Mouse (Mus musculus): ENCODE data around the gene 9330161L09Rik. TPM values are rescaled to one million over a fixed set of nuclear protein-coding genes. Genes with fewer than 3 reads are reported as not detected.

The 9330161L09Rik gene
- polyA plus RNA-seq, 1 experiment: 1.1 TPM

GRCm38 (mm10) chr12:103391098-103391497 is 16.5 kb downstream of the 9330161L09Rik start:
- H3K27me3 ChIP-seq (ENCODE audit: control insufficient read depth, insufficient read depth, low read length): no peaks in the 10 kb centered on the region
- H3K4me3 ChIP-seq (ENCODE audit: extremely low read depth, insufficient read depth, insufficient read length): no peak overlapping the region
- no peak for DNase-seq (ENCODE audit: low read depth in 1 of 2, low spot score in 2 of 2)
- TF ChIP-seq CTCF (IDR thresholded peaks at IDR 0.05; ENCODE audit: extremely low read depth, insufficient read depth, insufficient read length, insufficient replicate concordance): no peak
- no peak for TF ChIP-seq POLR2A (IDR thresholded peaks at IDR 0.05; ENCODE audit: low read depth, low read length)
- peaks cover 5% of the 10 kb centered on the region; the same call in 1 of the 2 replicates for H3K4me1 ChIP-seq (ENCODE audit: control insufficient read depth, insufficient read depth, insufficient read length)
- no peak overlapping the region for H3K27ac ChIP-seq (ENCODE audit: insufficient read depth, low read length)
- 94% methylated on average over 7 of the region's 7 CpGs for WGBS
- H3K36me3 ChIP-seq (ENCODE audit: control insufficient read depth, insufficient read depth, low read length): no peaks in the 10 kb centered on the region

GRCm38 (mm10) chr12:103389982-103390381 is 17.6 kb downstream of the 9330161L09Rik start:
- no peak overlapping the region for H3K4me3 ChIP-seq (ENCODE audit: extremely low read depth, insufficient read depth, insufficient read length)
- H3K27ac ChIP-seq (ENCODE audit: insufficient read depth, low read length): no peak overlapping the region
- no peak for DNase-seq (ENCODE audit: low read depth in 1 of 2, low spot score in 2 of 2)
- H3K36me3 ChIP-seq (ENCODE audit: control insufficient read depth, insufficient read depth, low read length): no peaks in the 10 kb centered on the region
- no peaks in the 10 kb centered on the region for H3K27me3 ChIP-seq (ENCODE audit: control insufficient read depth, insufficient read depth, low read length)
- H3K4me1 ChIP-seq (ENCODE audit: control insufficient read depth, insufficient read depth, insufficient read length): no peaks in the 10 kb centered on the region
- 37% methylated on average over 4 of the region's 4 CpGs for WGBS
- TF ChIP-seq POLR2A (IDR thresholded peaks at IDR 0.05; ENCODE audit: low read depth, low read length) (no peak), CTCF (IDR thresholded peaks at IDR 0.05; ENCODE audit: extremely low read depth, insufficient read depth, insufficient read length, insufficient replicate concordance) (no peak)

DNA sequence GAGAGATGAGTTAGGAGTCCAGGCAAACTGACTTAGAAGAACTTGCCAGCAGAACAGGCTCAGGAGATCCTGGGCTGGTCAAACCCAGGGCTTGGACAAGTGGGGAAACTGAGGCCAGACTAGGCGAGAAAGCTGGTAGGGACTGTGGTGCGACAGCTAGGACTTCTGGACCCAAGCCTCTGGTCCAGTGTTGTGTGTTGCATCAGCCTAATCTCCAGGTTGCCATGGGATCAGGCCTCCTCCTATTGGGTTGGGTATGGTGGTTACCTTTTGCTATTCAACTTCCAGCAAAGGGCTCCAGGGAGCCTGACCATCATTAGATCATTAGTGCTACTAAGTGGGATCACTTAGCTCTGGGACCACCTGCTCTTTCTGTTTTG is 18.3 kb downstream of the 9330161L09Rik start:
- Histone ChIP-seq H3K36me3 (ENCODE audit: control insufficient read depth, insufficient read depth, low read length) (no peaks in the 10 kb centered on the region), H3K4me3 (ENCODE audit: extremely low read depth, insufficient read depth, insufficient read length) (peak overlapping the region; percentile 75; the same call in 1 of the 2 replicates), H3K27ac (ENCODE audit: insufficient read depth, low read length) (no peak overlapping the region), H3K27me3 (ENCODE audit: control insufficient read depth, insufficient read depth, low read length) (no peaks in the 10 kb centered on the region), H3K4me1 (ENCODE audit: control insufficient read depth, insufficient read depth, insufficient read length) (no peaks in the 10 kb centered on the region)
- WGBS: 94% methylated on average over 2 of the region's 2 CpGs
- TF ChIP-seq POLR2A (IDR thresholded peaks at IDR 0.05; ENCODE audit: low read depth, low read length): no peak
- TF ChIP-seq CTCF (IDR thresholded peaks at IDR 0.05; ENCODE audit: extremely low read depth, insufficient read depth, insufficient read length, insufficient replicate concordance): no peak
- no peak for DNase-seq (ENCODE audit: low read depth in 1 of 2, low spot score in 2 of 2)

DNA sequence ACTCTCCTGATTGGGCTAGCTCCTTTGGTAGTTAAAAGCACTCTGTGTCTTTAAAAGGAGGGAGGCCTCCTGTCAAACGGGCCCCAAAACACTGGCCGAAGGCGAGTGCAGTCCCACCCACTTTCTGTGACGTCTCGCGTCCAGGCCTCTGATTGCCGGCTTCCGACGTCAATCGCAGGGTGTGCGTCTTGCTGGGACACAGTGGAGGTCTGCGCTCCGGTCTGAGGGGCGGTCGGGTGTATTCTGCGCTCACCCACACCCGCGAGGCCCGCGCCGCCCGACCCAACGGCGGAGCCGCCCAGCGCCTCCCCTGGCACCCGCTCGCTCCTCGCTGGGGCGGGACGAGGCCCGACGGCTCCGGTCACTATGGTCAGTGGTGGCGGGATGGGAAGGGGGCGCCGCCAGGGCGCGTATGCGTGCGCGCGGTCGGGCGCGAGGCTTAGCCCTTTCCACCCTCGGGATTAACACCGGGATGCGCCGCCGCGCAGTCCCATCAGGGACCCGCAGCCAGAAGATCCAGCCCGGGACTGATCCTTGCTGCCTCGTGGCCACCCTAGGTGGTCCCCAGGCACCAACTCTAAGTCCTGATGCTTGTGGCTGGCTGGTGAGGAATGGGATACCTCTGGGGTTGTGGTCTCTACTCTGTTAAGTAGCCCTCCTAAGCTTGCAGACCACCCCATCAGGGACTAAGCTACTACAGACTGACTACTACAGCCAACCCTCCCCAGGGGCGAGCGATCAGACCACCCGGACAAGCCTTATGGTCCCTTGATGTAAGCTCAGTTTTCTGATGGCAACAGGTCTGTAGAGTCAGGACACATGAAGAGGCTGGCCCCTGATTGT is 18.9 kb downstream of the 9330161L09Rik start, which contains the start of gene Otub2:
Gene Otub2 (plus strand): TSS at position 178 of the 843 bp plus-strand sequence.
- WGBS: 2% methylated on average over 58 of the region's 58 CpGs
- Histone ChIP-seq H3K36me3 (ENCODE audit: control insufficient read depth, insufficient read depth, low read length) (no peaks in the 10 kb centered on the region), H3K4me1 (ENCODE audit: control insufficient read depth, insufficient read depth, insufficient read length) (no peaks in the 10 kb centered on the region), H3K27me3 (ENCODE audit: control insufficient read depth, insufficient read depth, low read length) (no peaks in the 10 kb centered on the region), H3K4me3 (ENCODE audit: extremely low read depth, insufficient read depth, insufficient read length) (peak within 1 kb of the TSS; percentile 75), H3K27ac (ENCODE audit: insufficient read depth, low read length) (peak within 1 kb of the TSS; percentile 36; the same call in 1 of the 2 replicates)
- TF ChIP-seq CTCF (IDR thresholded peaks at IDR 0.05; ENCODE audit: extremely low read depth, insufficient read depth, insufficient read length, insufficient replicate concordance): no peak
- no peak for TF ChIP-seq POLR2A (IDR thresholded peaks at IDR 0.05; ENCODE audit: low read depth, low read length)
- peak; percentile 77 to 95 for DNase-seq (ENCODE audit: low read depth in 1 of 2, low spot score in 2 of 2)

- 84% methylated on average over 4 of the region's 4 CpGs for WGBS
- H3K4me3 ChIP-seq (ENCODE audit: extremely low read depth, insufficient read depth, insufficient read length): no peak overlapping the region
- no peak for TF ChIP-seq POLR2A (IDR thresholded peaks at IDR 0.05; ENCODE audit: low read depth, low read length)
- no peak for TF ChIP-seq CTCF (IDR thresholded peaks at IDR 0.05; ENCODE audit: extremely low read depth, insufficient read depth, insufficient read length, insufficient replicate concordance)
These were observed 27.4 kb downstream of the 9330161L09Rik start for GRCm38 (mm10) chr12:103380226-103380625.

DNA sequence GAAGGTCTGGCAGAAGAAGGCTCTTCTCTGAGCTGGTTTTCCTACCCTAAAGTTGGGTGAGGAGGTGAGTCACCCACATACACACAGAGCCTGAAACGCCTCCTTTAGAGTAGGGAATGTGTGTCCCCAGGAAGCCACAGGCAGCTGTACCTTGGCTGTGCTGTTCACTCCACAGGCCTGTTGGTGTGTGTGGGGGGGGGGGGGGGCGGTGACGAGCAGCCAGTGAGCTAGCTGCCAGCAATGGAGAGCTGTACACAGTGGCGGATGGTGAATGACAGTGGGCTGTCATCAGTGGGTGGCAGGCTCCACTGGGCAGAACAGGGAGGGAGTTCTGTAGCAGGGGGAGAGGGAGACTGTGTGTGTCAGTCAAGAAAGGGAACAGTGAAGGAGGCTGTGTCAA is 30.8 kb downstream of the 9330161L09Rik start:
- no peak overlapping the region for H3K4me3 ChIP-seq (ENCODE audit: extremely low read depth, insufficient read depth, insufficient read length)
- no peak for DNase-seq (ENCODE audit: low read depth in 1 of 2, low spot score in 2 of 2)
- no peaks in the 10 kb centered on the region for H3K27me3 ChIP-seq (ENCODE audit: control insufficient read depth, insufficient read depth, low read length)
- H3K27ac ChIP-seq (ENCODE audit: insufficient read depth, low read length): no peak overlapping the region
- 49% methylated on average over 4 of the region's 4 CpGs for WGBS
- no peaks in the 10 kb centered on the region for H3K4me1 ChIP-seq (ENCODE audit: control insufficient read depth, insufficient read depth, insufficient read length)
- no peak for TF ChIP-seq CTCF (IDR thresholded peaks at IDR 0.05; ENCODE audit: extremely low read depth, insufficient read depth, insufficient read length, insufficient replicate concordance)
- no peak for TF ChIP-seq POLR2A (IDR thresholded peaks at IDR 0.05; ENCODE audit: low read depth, low read length)
- H3K36me3 ChIP-seq (ENCODE audit: control insufficient read depth, insufficient read depth, low read length): no peaks in the 10 kb centered on the region

More at GRCm38 (mm10) chr12:103380226-103380625, 27.4 kb downstream of the 9330161L09Rik start:
- Histone ChIP-seq H3K27ac (ENCODE audit: insufficient read depth, low read length) (no peak overlapping the region), H3K27me3 (ENCODE audit: control insufficient read depth, insufficient read depth, low read length) (no peaks in the 10 kb centered on the region), H3K36me3 (ENCODE audit: control insufficient read depth, insufficient read depth, low read length) (no peaks in the 10 kb centered on the region), H3K4me1 (ENCODE audit: control insufficient read depth, insufficient read depth, insufficient read length) (no peaks in the 10 kb centered on the region)
- no peak for DNase-seq (ENCODE audit: low read depth in 1 of 2, low spot score in 2 of 2)

DNA sequence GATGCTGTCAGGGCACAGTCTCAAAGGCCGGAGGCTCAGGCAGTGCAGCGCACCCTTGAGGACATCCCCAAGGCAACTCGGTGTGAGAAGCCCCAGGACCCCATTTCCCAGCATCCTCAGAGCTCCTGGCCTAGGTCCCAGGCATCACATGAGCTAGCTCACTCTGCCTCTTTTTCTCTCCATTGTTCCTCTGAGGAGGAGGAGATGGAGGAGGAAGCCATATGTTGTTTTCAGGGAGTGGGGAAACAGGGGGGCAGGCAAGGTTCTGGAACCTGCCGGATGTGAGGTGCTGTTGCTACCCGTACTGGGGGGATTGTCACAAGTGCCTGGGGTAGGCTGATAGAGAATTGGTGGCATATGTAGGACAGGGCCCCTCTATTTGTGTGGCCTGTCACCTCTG is 31.5 kb downstream of the 9330161L09Rik start:
- no peak for TF ChIP-seq POLR2A (IDR thresholded peaks at IDR 0.05; ENCODE audit: low read depth, low read length)
- TF ChIP-seq CTCF (IDR thresholded peaks at IDR 0.05; ENCODE audit: extremely low read depth, insufficient read depth, insufficient read length, insufficient replicate concordance): no peak
- Histone ChIP-seq H3K36me3 (ENCODE audit: control insufficient read depth, insufficient read depth, low read length) (no peaks in the 10 kb centered on the region), H3K27me3 (ENCODE audit: control insufficient read depth, insufficient read depth, low read length) (no peaks in the 10 kb centered on the region), H3K4me1 (ENCODE audit: control insufficient read depth, insufficient read depth, insufficient read length) (no peaks in the 10 kb centered on the region), H3K4me3 (ENCODE audit: extremely low read depth, insufficient read depth, insufficient read length) (no peak overlapping the region), H3K27ac (ENCODE audit: insufficient read depth, low read length) (no peak overlapping the region)
- 69% methylated on average over 5 of the region's 5 CpGs for WGBS
- no peak for DNase-seq (ENCODE audit: low read depth in 1 of 2, low spot score in 2 of 2)
